Mouse (Mus musculus) heart, postnatal 0 days (tissue): Measurements from ENCODE around the gene Lxn. TPM values are rescaled to one million over a fixed set of nuclear protein-coding genes. Genes with fewer than 3 reads are reported as not detected.

Experiments used
- ATAC-seq: fragments of 200-750 bp; cut with Nextera tagmentation; 2 replicates; pipeline ENCODE4 v1.8.0; 2017; ENCODE audit warnings: low read depth, moderate number of reproducible peaks, moderate library complexity; ENCODE audit not compliant: insufficient read depth
- DNase-seq: peaks from one replicate; pipeline ENCODE4 v3.0.0-alpha.2; 2016; ENCODE audit warnings: low spot score
- H3K27ac ChIP-seq: fragments of 300-500 bp; sonication (generic); 2 replicates; pipeline ENCODE4 v1.5.1; 2014; ENCODE audit warnings: low read depth, mild to moderate bottlenecking
- H3K27me3 ChIP-seq: fragments of 300-500 bp; sonication (generic); 2 replicates; pipeline ENCODE4 v1.6.1; 2014; ENCODE audit warnings: low read length, mixed read lengths; ENCODE audit not compliant: control insufficient read depth, insufficient read depth
- H3K36me3 ChIP-seq: fragments of 300-500 bp; sonication (generic); replicated peaks from 2 replicates; pipeline ENCODE4 v1.6.1; 2014; ENCODE audit warnings: low read length, mixed read lengths; ENCODE audit not compliant: control insufficient read depth, insufficient read depth
- H3K4me1 ChIP-seq: fragments of 300-500 bp; sonication (generic); 2 replicates; pipeline ENCODE4 v1.6.1; 2014; ENCODE audit warnings: antibody characterized with exemption; ENCODE audit not compliant: control insufficient read depth, insufficient read depth
- H3K4me2 ChIP-seq: fragments of 300-500 bp; sonication (generic); 2 replicates; pipeline ENCODE4 v1.6.1; 2014; ENCODE audit warnings: low read depth, mild to moderate bottlenecking, low read length, moderate library complexity
- H3K4me3 ChIP-seq: fragments of 300-500 bp; sonication (generic); 2 replicates; pipeline ENCODE4 v1.5.1; 2014; ENCODE audit warnings: low read depth, low read length
- H3K9ac ChIP-seq: fragments of 300-500 bp; sonication (generic); replicated peaks from 2 replicates; pipeline ENCODE4 v1.6.1; 2014; ENCODE audit warnings: low read depth, low read length, mixed read lengths
- H3K9me3 ChIP-seq: fragments of 300-500 bp; sonication (generic); replicated peaks from 2 replicates; pipeline ENCODE4 v1.6.1; 2016; ENCODE audit warnings: low read length; ENCODE audit not compliant: control insufficient read depth
- CTCF ChIP-seq: IDR thresholded peaks from 2 replicates; pipeline ENCODE4 v1.5.1; 2016; ENCODE audit warnings: antibody characterized with exemption, control low read depth, low read depth
- EP300 ChIP-seq: IDR thresholded peaks from 2 replicates; pipeline ENCODE4 v1.6.1; 2016; ENCODE audit warnings: antibody characterized with exemption, low read depth
- WGBS: fragments of 180-500 bp; shearing (Covaris S2); extraction: QIAGEN DNeasy Blood & Tissue Kit; methylation state at CpG from one replicate; pipeline ENCODE4 v1.1.7; 2014; 5-methylcytosine and 5-hydroxymethylcytosine counted together
- polyA plus RNA-seq: library from polyadenylated mRNA; unstranded; fragments of >200 nt; fragmentation: Nextera tagmentation; extraction: Ambion mirVana; gene quantifications from 2 replicates; pipeline ENCODE4 v1.2.1, GENCODE M21; 2015
- total RNA-seq: library from RNA; depleted of rRNA; stranded (reverse); fragments of >200 nt; gene quantifications from 2 replicates; pipeline ENCODE4 v1.2.3, GENCODE M21; 2014; ENCODE audit warnings: low replicate concordance

The Lxn gene
- total and polyA plus RNA-seq, 2 experiments from 2014 or later, result 22.5 to 44.1 TPM

DNA sequence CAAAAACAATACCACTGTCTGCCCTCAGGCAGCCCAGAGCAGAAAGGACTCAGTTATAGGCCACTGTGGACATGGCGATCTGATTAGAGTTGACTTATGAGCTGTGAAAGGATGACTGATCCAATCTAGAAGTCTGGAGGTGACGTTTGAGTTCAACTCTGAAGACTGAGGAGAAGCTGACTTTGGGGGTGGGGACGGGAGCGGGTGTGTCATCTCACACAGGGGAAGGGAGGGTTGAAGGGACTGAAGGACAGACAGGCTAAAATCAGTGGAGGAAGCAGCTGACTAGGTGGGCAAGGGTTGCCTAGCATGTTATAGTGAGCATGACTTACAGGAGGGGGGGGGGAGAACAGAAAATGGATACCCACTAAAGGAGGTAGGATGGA is 35.7 kb upstream of the Lxn start:
- no peaks in the 10 kb centered on the region for H3K4me1 ChIP-seq
- TF ChIP-seq EP300 (no peak), CTCF (no peak)
- WGBS, result 91% methylated on average over 4 of the region's 4 CpGs
- H3K9ac ChIP-seq, result no peak overlapping the region
- H3K27me3 ChIP-seq, result no peaks in the 10 kb centered on the region
- no peak overlapping the region for H3K27ac ChIP-seq
- no peak overlapping the region for H3K4me2 ChIP-seq
- no peaks in the 10 kb centered on the region for H3K36me3 ChIP-seq
- no peak for DNase-seq
- ATAC-seq, result no peak
- no peak overlapping the region for H3K4me3 ChIP-seq
- H3K9me3 ChIP-seq, result no peaks in the 10 kb centered on the region

DNA sequence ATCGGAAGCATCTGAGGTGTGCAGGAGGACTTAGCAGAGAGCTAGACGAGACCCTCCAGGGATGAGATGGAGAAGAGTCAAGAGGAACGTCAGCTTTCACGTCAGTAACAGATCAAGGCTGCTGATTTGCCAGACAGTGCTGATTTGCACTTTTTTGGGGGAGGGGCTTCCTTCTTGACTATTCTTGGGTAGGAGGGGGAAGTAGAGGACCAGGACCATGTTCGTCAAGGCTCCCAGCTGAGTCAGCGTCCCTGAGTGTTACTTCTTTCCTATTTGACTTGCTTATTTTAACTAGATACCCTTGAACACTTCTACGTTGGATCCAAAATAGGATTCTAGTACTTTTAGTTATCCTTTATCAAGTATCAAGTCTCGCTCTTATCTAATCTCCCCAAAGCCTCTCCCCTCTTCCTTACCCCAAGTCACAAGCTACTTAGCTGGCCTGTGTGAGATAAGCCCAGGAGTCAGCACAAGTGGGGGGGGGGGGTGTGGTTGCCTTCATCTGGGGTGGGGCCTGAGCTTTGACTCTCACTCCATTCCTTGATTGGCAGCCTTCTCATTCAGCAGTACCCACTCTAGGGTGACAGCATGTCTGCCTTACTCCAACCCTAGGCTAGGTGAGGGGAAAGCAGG is 35.2 kb upstream of the Lxn start:
- TF ChIP-seq EP300 (no peak), CTCF (no peak)
- Histone ChIP-seq H3K9ac (no peak overlapping the region), H3K4me1 (no peaks in the 10 kb centered on the region), H3K36me3 (no peaks in the 10 kb centered on the region), H3K9me3 (no peaks in the 10 kb centered on the region), H3K27me3 (no peaks in the 10 kb centered on the region), H3K4me3 (no peak overlapping the region), H3K27ac (no peak overlapping the region), H3K4me2 (no peak overlapping the region)
- 67% methylated on average over 8 of the region's 8 CpGs for WGBS
- DNase-seq (no peak), ATAC-seq (no peak)

DNA sequence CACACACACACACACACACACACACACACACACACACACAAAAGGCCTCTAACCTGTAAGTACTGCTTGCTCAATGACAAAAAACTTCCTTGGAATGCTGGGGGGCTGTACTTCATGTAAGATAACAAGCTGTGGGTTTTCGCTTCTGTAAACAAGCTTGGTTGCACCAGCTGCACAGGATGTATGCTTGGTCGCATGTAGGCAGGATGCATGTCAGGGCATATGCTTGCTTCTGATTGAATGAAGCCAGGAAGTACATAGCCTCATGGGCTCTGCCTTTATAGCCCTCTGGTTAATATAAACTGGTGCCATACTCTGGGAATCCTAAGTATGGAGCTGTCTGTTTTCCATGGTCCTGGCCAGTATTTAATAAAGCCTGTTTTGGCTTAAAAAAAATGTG is 34.3 kb upstream of the Lxn start:
- H3K27me3 ChIP-seq, result no peaks in the 10 kb centered on the region
- WGBS, result 75% methylated on average over 2 of the region's 2 CpGs
- H3K27ac ChIP-seq, result no peak overlapping the region

DNA sequence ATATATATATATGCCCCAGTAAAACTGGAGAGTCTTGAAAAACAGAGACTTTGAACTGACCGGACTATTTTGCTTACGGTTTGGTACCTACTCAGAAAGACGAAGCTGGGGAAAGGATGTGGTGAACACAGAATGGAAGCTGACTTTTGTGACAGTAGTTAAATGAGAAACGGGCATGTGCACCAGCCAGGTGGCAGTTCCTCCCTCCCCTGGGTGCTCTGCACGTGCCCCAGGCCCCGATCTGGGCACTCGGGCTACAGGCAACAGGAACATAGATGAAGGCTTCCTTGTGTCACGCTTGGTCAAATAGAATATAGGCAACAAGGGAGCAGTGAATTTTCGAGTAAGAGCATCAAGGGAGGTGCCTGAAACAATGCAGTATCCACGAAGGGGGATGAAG is 32.6 kb upstream of the Lxn start:
- no peak for ATAC-seq
- H3K4me2 ChIP-seq, result no peak overlapping the region
- 81% methylated on average over 10 of the region's 10 CpGs for WGBS
- H3K36me3 ChIP-seq, result no peaks in the 10 kb centered on the region
- no peak overlapping the region for H3K27ac ChIP-seq
- DNase-seq, result no peak
- no peaks in the 10 kb centered on the region for H3K4me1 ChIP-seq
- H3K9me3 ChIP-seq, result no peaks in the 10 kb centered on the region
- no peak overlapping the region for H3K9ac ChIP-seq
- no peaks in the 10 kb centered on the region for H3K27me3 ChIP-seq
- TF ChIP-seq CTCF, result no peak
- no peak for TF ChIP-seq EP300
- H3K4me3 ChIP-seq, result no peak overlapping the region

More for the DNA sequence above, 34.3 kb upstream of the Lxn start:
- DNase-seq (no peak), ATAC-seq (no peak)
- no peak overlapping the region for H3K4me3 ChIP-seq
- H3K9ac ChIP-seq, result no peak overlapping the region
- TF ChIP-seq CTCF (no peak), EP300 (no peak)
- no peaks in the 10 kb centered on the region for H3K9me3 ChIP-seq
- no peaks in the 10 kb centered on the region for H3K36me3 ChIP-seq
- H3K4me2 ChIP-seq, result no peak overlapping the region
- H3K4me1 ChIP-seq, result no peaks in the 10 kb centered on the region

DNA sequence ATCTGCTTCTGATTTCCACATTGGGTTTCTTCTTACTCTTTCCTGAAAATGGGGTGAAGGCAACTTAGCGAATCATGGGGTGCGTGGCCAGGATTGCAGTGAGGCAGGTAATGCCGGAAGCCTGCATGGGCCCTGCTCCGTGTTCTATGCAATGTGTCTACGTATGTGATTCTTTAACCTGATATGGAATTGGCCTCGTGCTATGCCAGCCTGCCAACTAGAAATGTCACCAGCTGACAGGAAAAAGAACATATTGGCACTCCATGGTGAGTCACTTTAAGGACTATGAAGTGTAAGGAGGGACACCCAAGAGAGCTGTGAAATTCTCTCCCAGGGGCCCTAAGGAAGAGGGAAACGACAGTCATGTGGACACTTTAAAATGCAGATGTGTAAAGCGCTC is 29.4 kb upstream of the Lxn start:
- Histone ChIP-seq H3K27me3 (no peaks in the 10 kb centered on the region), H3K27ac (no peak overlapping the region), H3K36me3 (no peaks in the 10 kb centered on the region), H3K9me3 (no peaks in the 10 kb centered on the region), H3K9ac (no peak overlapping the region), H3K4me1 (no peaks in the 10 kb centered on the region), H3K4me2 (no peak overlapping the region), H3K4me3 (no peak overlapping the region)
- TF ChIP-seq EP300 (no peak), CTCF (no peak)
- WGBS, result 81% methylated on average over 8 of the region's 8 CpGs
- DNase-seq, result no peak
- ATAC-seq, result no peak
